Mouse (Mus musculus): ENCODE data around the gene Cir1.

Cir1 gene

GRCm38 (mm10) chr2:73312152-73313116 lies at the start of gene Cir1, which contains the start of gene Scrn3:
Gene Cir1, minus strand, starts transcription at chr2:73312701.
Gene Scrn3, plus strand, starts transcription at chr2:73312601.
- peak; percentile 94 for DNase-seq (ENCODE audit: low spot score)

- no peak for DNase-seq (ENCODE audit: low spot score)
Measured at GRCm38 (mm10) chr2:73360536-73360935, 48.0 kb upstream of the Cir1 start.

- peak; percentile 28 for DNase-seq (ENCODE audit: low spot score)
Measured at GRCm38 (mm10) chr2:73359941-73360340, 47.4 kb upstream of the Cir1 start.

GRCm38 (mm10) chr2:73357004-73357403 lies 44.5 kb upstream of the Cir1 start:
- no peak for DNase-seq (ENCODE audit: low spot score)

GRCm38 (mm10) chr2:73351927-73352374 lies 39.5 kb upstream of the Cir1 start:
- DNase-seq (ENCODE audit: low spot score): no peak

- DNase-seq (ENCODE audit: low spot score): no peak
Measured at GRCm38 (mm10) chr2:73351496-73351895, 39.0 kb upstream of the Cir1 start.

GRCm38 (mm10) chr2:73348221-73348620 lies 35.7 kb upstream of the Cir1 start:
- DNase-seq (ENCODE audit: low spot score): no peak

GRCm38 (mm10) chr2:73347766-73348165 lies 35.3 kb upstream of the Cir1 start:
- DNase-seq (ENCODE audit: low spot score): no peak

- DNase-seq (ENCODE audit: low spot score): no peak
Measured at GRCm38 (mm10) chr2:73347136-73347535, 34.6 kb upstream of the Cir1 start.

GRCm38 (mm10) chr2:73346345-73347086 lies 34.0 kb upstream of the Cir1 start:
- DNase-seq (ENCODE audit: low spot score): no peak

- no peak for DNase-seq (ENCODE audit: low spot score)
Measured at GRCm38 (mm10) chr2:73345204-73345603, 32.7 kb upstream of the Cir1 start.

- DNase-seq (ENCODE audit: low spot score): no peak
Measured at GRCm38 (mm10) chr2:73343701-73344100, 31.2 kb upstream of the Cir1 start.

- no peak for DNase-seq (ENCODE audit: low spot score)
Measured at GRCm38 (mm10) chr2:73338415-73338814, 25.9 kb upstream of the Cir1 start.

GRCm38 (mm10) chr2:73335949-73336348 lies 23.4 kb upstream of the Cir1 start:
- DNase-seq (ENCODE audit: low spot score): no peak

- DNase-seq (ENCODE audit: low spot score): no peak
Measured at GRCm38 (mm10) chr2:73325871-73326270, 13.4 kb upstream of the Cir1 start.

GRCm38 (mm10) chr2:73322991-73323390 lies 10.5 kb upstream of the Cir1 start:
- DNase-seq (ENCODE audit: low spot score): no peak

- peak; percentile 27 for DNase-seq (ENCODE audit: low spot score)
Measured at GRCm38 (mm10) chr2:73319218-73319617, 6.7 kb upstream of the Cir1 start.

GRCm38 (mm10) chr2:73317426-73317825 lies 4.9 kb upstream of the Cir1 start:
- no peak for DNase-seq (ENCODE audit: low spot score)

GRCm38 (mm10) chr2:73314311-73314710 lies 1.8 kb upstream of the Cir1 start:
- DNase-seq (ENCODE audit: low spot score): no peak

GRCm38 (mm10) chr2:73313117-73313501 lies 608 bp upstream of the Cir1 start:
- DNase-seq (ENCODE audit: low spot score): peak; percentile 36

GRCm38 (mm10) chr2:73306006-73306405 lies 6.5 kb downstream of the Cir1 start:
- DNase-seq (ENCODE audit: low spot score): no peak

- DNase-seq (ENCODE audit: low spot score): no peak
Measured at GRCm38 (mm10) chr2:73304506-73304905, 8.0 kb downstream of the Cir1 start.

GRCm38 (mm10) chr2:73302722-73303121 lies 9.8 kb downstream of the Cir1 start:
- no peak for DNase-seq (ENCODE audit: low spot score)
